Mouse (Mus musculus) erythroblast, embryonic 14.5 days (primary cell): ENCODE results near the gene Qtrt2.

Experiments
- GATA1 ChIP-seq: IDR thresholded peaks from 2 replicates; pipeline ENCODE4 v1.6.1; 2012; ENCODE audit warnings: low read length, inconsistent platforms, mixed read lengths
- TAL1 ChIP-seq: IDR thresholded peaks from 3 replicates; pipeline ENCODE4 v1.6.1; 2012; ENCODE audit warnings: low read length, inconsistent platforms, mixed read lengths

GRCm38 (mm10) chr16:43900571-43900970, 26.0 kb downstream of the Qtrt2 start:
- no peak for TF ChIP-seq GATA1
- TF ChIP-seq TAL1: no peak
